Mouse (Mus musculus) forebrain, embryonic 13.5 days (tissue): ENCODE results near the gene Clip3. TPM values are rescaled to one million over a fixed set of nuclear protein-coding genes. Genes with fewer than 3 reads are reported as not detected.
A peak's percentile ranks its signal among the peaks of the same experiment; 100 is the strongest.

Source experiments
- ATAC-seq: fragments of 200-750 bp; cut with Nextera tagmentation; 2 replicates; pipeline ENCODE4 v1.8.0; 2017
- H3K27ac ChIP-seq: fragments of 300-500 bp; sonication (generic); 2 replicates; pipeline ENCODE4 v1.5.1; 2015; ENCODE audit warnings: inconsistent platforms, mild to moderate bottlenecking, moderate library complexity
- H3K27me3 ChIP-seq: fragments of 300-500 bp; sonication (generic); 2 replicates; pipeline ENCODE4 v1.6.1; 2015; ENCODE audit warnings: mild to moderate bottlenecking, inconsistent platforms
- H3K36me3 ChIP-seq: fragments of 300-500 bp; sonication (generic); 2 replicates; pipeline ENCODE4 v1.6.1; 2015; ENCODE audit warnings: mild to moderate bottlenecking, inconsistent platforms; ENCODE audit not compliant: poor library complexity, severe bottlenecking
- H3K4me1 ChIP-seq: fragments of 300-500 bp; sonication (generic); 2 replicates; pipeline ENCODE4 v1.6.1; 2015; ENCODE audit warnings: inconsistent platforms
- H3K4me2 ChIP-seq: fragments of 300-500 bp; sonication (generic); 2 replicates; pipeline ENCODE4 v1.6.1; 2015; ENCODE audit warnings: inconsistent platforms, mild to moderate bottlenecking, moderate library complexity
- H3K4me3 ChIP-seq: fragments of 300-500 bp; sonication (generic); 2 replicates; pipeline ENCODE4 v1.5.1; 2015; ENCODE audit warnings: mild to moderate bottlenecking, inconsistent platforms
- H3K9ac ChIP-seq: fragments of 300-500 bp; sonication (generic); 2 replicates; pipeline ENCODE4 v1.6.1; 2015; ENCODE audit warnings: mild to moderate bottlenecking, inconsistent platforms
- H3K9me3 ChIP-seq: fragments of 300-500 bp; sonication (generic); replicated peaks from 2 replicates; pipeline ENCODE4 v1.6.1; 2016; ENCODE audit warnings: inconsistent platforms
- WGBS: fragments of 180-500 bp; shearing (Covaris S2); methylation state at CpG from one replicate; pipeline ENCODE4 v1.1.7; 2015; 5-methylcytosine and 5-hydroxymethylcytosine counted together
- polyA plus RNA-seq: library from polyadenylated mRNA; unstranded; fragments of >200 nt; fragmentation: Nextera tagmentation; extraction: Ambion mirVana; gene quantifications from 2 replicates; pipeline ENCODE4 v1.2.1, GENCODE M21; 2015

Gene Clip3
- polyA plus RNA-seq, 1 experiment from 2014 or later: 91.4 TPM

- Histone ChIP-seq H3K27me3 (no peaks in the 10 kb centered on the region), H3K36me3 (peaks cover 92% of the 10 kb centered on the region), H3K4me2 (no peak overlapping the region)
These were observed 5.7 kb downstream of the Clip3 start for GRCm38 (mm10) chr7:30297266-30297665.

DNA sequence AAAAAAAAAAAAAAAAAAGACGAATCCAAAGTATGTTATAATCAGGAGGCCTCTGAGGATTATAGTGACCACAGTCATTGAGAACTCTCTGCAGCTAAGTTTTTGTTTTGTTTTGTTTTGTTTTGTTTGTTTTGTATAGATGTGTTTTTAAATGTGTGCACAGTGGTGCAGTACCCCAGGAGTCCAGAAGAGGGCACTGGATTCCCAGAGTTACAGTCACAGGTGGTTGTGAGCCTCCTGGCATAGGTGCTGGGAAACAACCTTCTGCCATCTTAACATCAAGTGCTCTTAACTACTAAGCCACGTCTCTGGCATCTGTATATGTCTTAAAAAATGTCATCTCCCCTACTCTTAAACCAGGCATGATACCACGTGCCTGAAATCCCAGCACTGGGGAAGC, 9.4 kb downstream of the Clip3 start:
- no peak for ATAC-seq
- Histone ChIP-seq H3K4me1 (no peaks in the 10 kb centered on the region), H3K36me3 (peaks cover 90% of the 10 kb centered on the region), H3K4me2 (no peak overlapping the region), H3K27me3 (no peaks in the 10 kb centered on the region), H3K9me3 (no peaks in the 10 kb centered on the region), H3K9ac (no peak overlapping the region), H3K4me3 (no peak overlapping the region), H3K27ac (no peak overlapping the region)
- WGBS: 48% methylated on average over 3 of the region's 3 CpGs

More at GRCm38 (mm10) chr7:30297266-30297665, 5.7 kb downstream of the Clip3 start:
- H3K9ac ChIP-seq: no peak overlapping the region
- ATAC-seq: no peak
- peaks cover 27% of the 10 kb centered on the region for H3K4me1 ChIP-seq
- WGBS: 85% methylated on average over 16 of the region's 16 CpGs
- H3K9me3 ChIP-seq: no peaks in the 10 kb centered on the region
- no peak overlapping the region for H3K27ac ChIP-seq
- H3K4me3 ChIP-seq: no peak overlapping the region

DNA sequence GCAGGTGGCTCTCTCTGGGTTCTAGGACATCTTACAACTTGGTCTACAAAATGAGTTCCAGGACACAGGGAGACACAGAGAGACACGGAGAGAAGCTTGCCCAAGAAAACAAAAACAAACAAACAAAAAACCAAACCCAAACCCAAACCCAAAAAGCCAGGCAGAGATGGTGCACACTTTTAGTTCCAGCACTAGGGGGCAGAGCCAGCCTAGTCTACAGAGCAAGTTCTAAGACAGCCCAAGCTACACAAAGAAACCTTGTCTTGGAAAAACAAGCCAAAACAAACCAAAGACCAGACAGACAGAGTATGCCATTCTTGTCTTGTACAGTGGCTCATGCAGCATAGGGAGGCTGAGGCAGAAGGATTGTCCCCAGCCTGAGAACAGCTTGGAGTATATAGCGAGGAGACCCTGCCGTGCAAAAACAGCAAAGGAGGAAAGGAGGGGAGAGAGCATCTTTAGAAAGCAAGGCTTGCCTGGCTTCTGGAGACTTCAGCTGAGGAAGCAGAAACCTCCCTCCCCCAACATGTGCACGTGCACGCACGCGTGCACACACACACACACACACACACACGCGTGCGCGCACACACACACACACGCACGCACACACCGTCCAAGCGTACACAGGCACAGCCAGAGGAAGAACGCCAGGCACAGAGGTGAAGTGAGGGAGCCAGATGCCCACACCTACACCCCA, 14.7 kb downstream of the Clip3 start:
- H3K36me3 ChIP-seq: peaks cover 55% of the 10 kb centered on the region
- H3K27ac ChIP-seq: 0 out of 2 replicates have a peak overlapping the region, but pooled peaks have one; percentile 59

DNA sequence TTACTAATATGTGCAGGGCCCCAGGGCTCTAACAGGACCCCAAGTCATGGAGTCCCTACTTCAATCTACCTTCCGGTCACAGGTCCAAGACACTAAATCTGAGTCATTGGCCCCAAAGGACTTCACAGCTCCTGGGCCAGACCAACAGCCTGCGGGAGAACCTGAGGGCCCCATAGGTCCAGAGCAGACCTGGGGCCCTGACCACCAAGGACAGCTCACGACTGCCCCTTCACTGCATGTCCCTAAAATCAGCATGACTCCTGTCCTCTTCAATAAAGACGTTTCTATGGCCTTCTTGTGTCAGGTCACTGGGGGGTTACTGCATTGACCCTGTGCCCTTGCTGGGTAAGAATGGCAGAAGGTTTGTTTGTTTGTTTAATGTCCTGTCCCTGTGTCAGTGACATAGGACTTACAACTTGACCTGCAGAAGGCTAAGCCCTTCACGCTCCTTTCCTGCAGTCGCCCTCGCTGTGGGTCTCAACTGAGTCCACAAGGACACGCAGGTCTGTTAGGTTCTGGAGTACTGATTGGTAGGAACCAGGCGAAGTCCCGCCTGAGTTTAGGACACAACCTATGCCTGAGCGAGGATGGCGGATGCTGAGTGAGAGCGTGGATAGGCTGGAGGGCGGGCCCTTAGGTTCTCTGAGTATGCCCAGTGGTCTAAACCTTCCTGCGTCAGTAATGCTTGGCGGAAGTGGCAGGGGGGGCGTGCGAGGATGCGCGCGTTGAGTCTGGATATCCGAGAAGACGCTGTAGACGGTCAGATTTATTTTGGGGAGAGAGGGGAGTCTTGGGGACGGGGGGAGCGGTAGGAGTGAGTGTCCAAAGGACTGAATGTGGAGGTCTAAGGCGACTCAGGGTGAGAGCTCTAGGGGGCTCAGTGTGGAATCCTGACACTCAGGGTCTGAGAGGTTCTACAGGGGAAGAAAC, 16.8 kb downstream of the Clip3 start, which contains the start of gene Alkbh6:
Gene Alkbh6 (plus strand): TSS at position 642 of the 930 bp plus-strand sequence.
- H3K4me1 ChIP-seq: peaks cover 17% of the 10 kb centered on the region
- peak within 1 kb of the TSS; percentile 49 for H3K27ac ChIP-seq
- peak within 1 kb of the TSS; percentile 83 for H3K9ac ChIP-seq
- H3K4me2 ChIP-seq: peak within 1 kb of the TSS; percentile 90
- 4% methylated on average over 27 of the region's 27 CpGs for WGBS
- ATAC-seq: peak; percentile 100
- H3K9me3 ChIP-seq: no peaks in the 10 kb centered on the region
- peaks cover 44% of the 10 kb centered on the region for H3K36me3 ChIP-seq
- peak within 1 kb of the TSS; percentile 71 for H3K4me3 ChIP-seq
- no peaks in the 10 kb centered on the region for H3K27me3 ChIP-seq

More for the DNA sequence above, 14.7 kb downstream of the Clip3 start:
- ATAC-seq: no peak
- Histone ChIP-seq H3K4me3 (no peak overlapping the region), H3K27me3 (no peaks in the 10 kb centered on the region), H3K9me3 (no peaks in the 10 kb centered on the region), H3K9ac (no peak overlapping the region), H3K4me1 (peaks cover 17% of the 10 kb centered on the region), H3K4me2 (no peak overlapping the region)
- 94% methylated on average over 16 of the region's 16 CpGs for WGBS

GRCm38 (mm10) chr7:30309395-30310129, 18.0 kb downstream of the Clip3 start:
- Histone ChIP-seq H3K4me2 (peak overlapping the region; percentile 90), H3K4me3 (peak overlapping the region; percentile 71), H3K36me3 (peaks cover 37% of the 10 kb centered on the region), H3K9ac (peak overlapping the region; percentile 83), H3K9me3 (no peaks in the 10 kb centered on the region), H3K27ac (no peak overlapping the region), H3K4me1 (peaks cover 20% of the 10 kb centered on the region), H3K27me3 (no peaks in the 10 kb centered on the region)
- 72% methylated on average over 15 of the region's 15 CpGs for WGBS
- no peak for ATAC-seq

- WGBS: 90% methylated on average over 12 of the region's 12 CpGs
- H3K9ac ChIP-seq: no peak overlapping the region
- H3K4me3 ChIP-seq: no peak overlapping the region
- H3K9me3 ChIP-seq: no peaks in the 10 kb centered on the region
- no peak overlapping the region for H3K4me2 ChIP-seq
- no peak for ATAC-seq
- H3K27me3 ChIP-seq: no peaks in the 10 kb centered on the region
- no peak overlapping the region for H3K27ac ChIP-seq
- H3K4me1 ChIP-seq: peaks cover 23% of the 10 kb centered on the region
- peaks cover 34% of the 10 kb centered on the region for H3K36me3 ChIP-seq
These were observed 18.6 kb downstream of the Clip3 start for GRCm38 (mm10) chr7:30310136-30310535.

GRCm38 (mm10) chr7:30313666-30314320, 22.3 kb downstream of the Clip3 start:
- Histone ChIP-seq H3K4me3 (no peak overlapping the region), H3K27me3 (no peaks in the 10 kb centered on the region), H3K27ac (no peak overlapping the region), H3K9me3 (no peaks in the 10 kb centered on the region), H3K36me3 (peaks cover 11% of the 10 kb centered on the region; the same call in 1 of the 2 replicates), H3K4me2 (no peak overlapping the region), H3K4me1 (peaks cover 17% of the 10 kb centered on the region), H3K9ac (no peak overlapping the region)
- no peak for ATAC-seq
- WGBS: 49% methylated on average over 27 of the region's 27 CpGs

- H3K4me3 ChIP-seq: peak within 1 kb of the TSS; percentile 6; the same call in 1 of the 2 replicates
- H3K36me3 ChIP-seq: peaks cover 11% of the 10 kb centered on the region; the same call in 1 of the 2 replicates
- no peak within 1 kb of the TSS for H3K27ac ChIP-seq
- H3K27me3 ChIP-seq: no peaks in the 10 kb centered on the region
- H3K4me1 ChIP-seq: peaks cover 10% of the 10 kb centered on the region
- peak within 1 kb of the TSS; percentile 40 for H3K4me2 ChIP-seq
- 2% methylated on average over 9 of the region's 9 CpGs for WGBS
- peak within 1 kb of the TSS; percentile 54 for H3K9ac ChIP-seq
- ATAC-seq: no peak
- no peaks in the 10 kb centered on the region for H3K9me3 ChIP-seq
These were observed 23.2 kb downstream of the Clip3 start, which contains the start of gene Syne4 for GRCm38 (mm10) chr7:30314721-30315155. Gene Syne4, plus strand, starts transcription at chr7:30314807.

DNA sequence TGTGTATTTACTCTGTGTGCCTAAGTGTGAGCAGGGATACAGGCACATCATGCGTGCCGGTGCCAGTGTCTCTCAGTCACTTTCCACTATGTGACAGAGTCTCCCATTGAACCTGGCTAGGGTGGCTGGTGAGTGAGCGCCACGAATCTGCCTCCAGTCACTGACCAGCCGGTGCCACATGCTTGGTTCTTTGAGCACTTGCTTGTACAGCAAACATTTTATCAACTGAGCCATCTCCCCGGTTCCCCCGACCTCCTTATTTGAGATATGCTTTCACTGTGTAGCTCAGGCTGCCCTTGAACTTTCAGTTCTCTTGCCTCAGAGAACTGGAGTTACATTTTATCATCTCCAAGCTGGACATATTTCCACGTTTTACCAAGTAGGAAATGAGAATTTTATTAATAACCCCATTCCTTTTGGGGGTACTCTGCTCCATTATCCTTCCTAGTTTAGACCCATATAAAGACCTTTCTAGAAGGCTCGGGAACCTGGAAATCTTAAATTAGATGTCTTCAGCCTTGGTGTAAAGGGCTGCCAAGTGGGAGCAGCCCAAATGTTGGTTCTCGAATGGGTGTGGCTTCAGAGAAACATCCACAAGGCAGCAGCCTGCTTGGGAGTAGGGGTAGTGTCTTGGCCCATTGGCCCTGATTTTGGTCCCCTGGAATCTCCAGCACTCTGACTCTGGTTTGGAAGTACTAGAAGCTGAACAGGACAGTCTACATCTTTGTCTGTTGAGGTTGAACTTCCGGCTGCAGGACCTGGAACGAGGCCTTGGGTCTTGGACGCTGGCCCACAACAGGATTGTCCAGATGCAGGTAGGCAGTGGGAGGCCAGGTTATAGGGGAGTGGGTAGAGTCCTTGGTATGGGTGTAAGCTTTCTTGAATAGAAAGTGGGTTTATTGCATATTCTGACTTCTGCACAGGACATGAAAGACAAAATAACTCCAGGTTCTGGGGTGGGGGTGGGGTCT, 24.3 kb downstream of the Clip3 start:
- H3K9me3 ChIP-seq: no peaks in the 10 kb centered on the region
- H3K4me1 ChIP-seq: peaks cover 10% of the 10 kb centered on the region
- H3K27ac ChIP-seq: no peak overlapping the region
- H3K9ac ChIP-seq: no peak overlapping the region
- no peaks in the 10 kb centered on the region for H3K27me3 ChIP-seq
- H3K4me2 ChIP-seq: no peak overlapping the region
- no peak for ATAC-seq
- 77% methylated on average over 13 of the region's 13 CpGs for WGBS
- H3K36me3 ChIP-seq: peaks cover 11% of the 10 kb centered on the region; the same call in 1 of the 2 replicates
- no peak overlapping the region for H3K4me3 ChIP-seq

GRCm38 (mm10) chr7:30318142-30318541, 26.6 kb downstream of the Clip3 start:
- H3K4me1 ChIP-seq: peaks cover 25% of the 10 kb centered on the region
- H3K27me3 ChIP-seq: no peaks in the 10 kb centered on the region
- H3K27ac ChIP-seq: no peak overlapping the region
- no peak for ATAC-seq
- H3K36me3 ChIP-seq: no peaks in the 10 kb centered on the region
- no peak overlapping the region for H3K4me3 ChIP-seq
- no peak overlapping the region for H3K9ac ChIP-seq
- no peak overlapping the region for H3K4me2 ChIP-seq
- no peaks in the 10 kb centered on the region for H3K9me3 ChIP-seq
- WGBS: 94% methylated on average over 3 of the region's 3 CpGs
